In genomic region chr2:114099109-114099508, GRCm38 (mm10) we compare ENCODE assay signal across 21 mouse cellular contexts. TPM values are rescaled to one million over a fixed set of nuclear protein-coding genes. Genes with fewer than 3 reads are reported as not detected.
DNase-seq lines count a peak whose midpoint lies in the region; ATAC-seq lines count a peak whose summit lies in the region.
"Had no signal": no experiment of that assay in that cellular context is flagged by ENCODE, and none has a peak within 500 bp of the region (broad histone marks: within the 10 kb centered on the region; RNA-seq: fewer than 3 reads in every experiment).

No protein-coding gene starts in this region.

- H3K27ac ChIP-seq in liver, embryonic 16.5 days (ENCODE audit: low read length): no peak overlapping the region
- H3K27ac ChIP-seq in liver, embryonic 11.5 days (ENCODE audit: low read depth, low read length): no peak overlapping the region
- H3K27ac ChIP-seq: embryonic facial prominence, embryonic 13.5 days; forebrain, embryonic 13.5 days; hindbrain, embryonic 10.5 days; hindbrain, embryonic 14.5 days had no signal

- 78% methylated on average over 5 of the region's 5 CpGs for WGBS in liver, embryonic 16.5 days (ENCODE audit: insufficient replicate concordance)
- WGBS in liver, embryonic 11.5 days: 94% methylated on average over 5 of the region's 5 CpGs

- no peaks in the 10 kb centered on the region for H3K27me3 ChIP-seq in liver, embryonic 16.5 days (ENCODE audit: control insufficient read depth, insufficient read depth, low read depth, low read length)
- H3K27me3 ChIP-seq in liver, embryonic 11.5 days (replicated peaks; ENCODE audit: control insufficient read depth, insufficient read depth, low read length): no peaks in the 10 kb centered on the region
- H3K27me3 ChIP-seq: embryonic facial prominence, embryonic 13.5 days; forebrain, embryonic 13.5 days had no signal

- H3K4me1 ChIP-seq in liver, embryonic 16.5 days (ENCODE audit: control insufficient read depth, low read depth, low read length): peaks cover 2% of the 10 kb centered on the region
- H3K4me1 ChIP-seq in liver, embryonic 11.5 days (replicated peaks; ENCODE audit: control insufficient read depth, insufficient read depth, low read length): no peaks in the 10 kb centered on the region
- H3K4me1 ChIP-seq: embryonic facial prominence, embryonic 13.5 days; forebrain, embryonic 13.5 days; hindbrain, embryonic 10.5 days had no signal

- no peak overlapping the region for H3K4me3 ChIP-seq in liver, embryonic 16.5 days (ENCODE audit: low read depth, low read length)
- no peak overlapping the region for H3K4me3 ChIP-seq in liver, embryonic 11.5 days (ENCODE audit: low read depth, low read length)
- H3K4me3 ChIP-seq: embryonic facial prominence, embryonic 13.5 days; forebrain, embryonic 13.5 days; hindbrain, embryonic 10.5 days had no signal

- H3K36me3 ChIP-seq in liver, embryonic 16.5 days (ENCODE audit: control insufficient read depth, insufficient read depth): peaks cover 6% of the 10 kb centered on the region
- H3K36me3 ChIP-seq in liver, embryonic 11.5 days (ENCODE audit: control insufficient read depth, insufficient read depth, low read length): peaks cover 11% of the 10 kb centered on the region; the same call in 1 of the 2 replicates

- peak; percentile 30; the same call in 1 of the 2 replicates for ATAC-seq in liver, embryonic 16.5 days (ENCODE audit: low read depth)
- no peak for ATAC-seq in liver, embryonic 11.5 days (replicated peaks; ENCODE audit: low FRiP score)
- ATAC-seq: forebrain, embryonic 13.5 days; forebrain, postnatal 0 days had no signal

- H3K9ac ChIP-seq in liver, embryonic 16.5 days (ENCODE audit: low read depth, low read length): no peak overlapping the region
- H3K9ac ChIP-seq in liver, embryonic 11.5 days (ENCODE audit: low read depth, low read length): no peak overlapping the region
- H3K9ac ChIP-seq: embryonic facial prominence, embryonic 13.5 days; forebrain, embryonic 13.5 days; forebrain, postnatal 0 days; hindbrain, embryonic 14.5 days had no signal

- peak; percentile 8 to 49 for DNase-seq in adrenal gland, adult (ENCODE audit: inconsistent age in 2 of 2, low spot score in 1 of 2)
- no peak for DNase-seq in adrenal gland, adult 8-10 months
- DNase-seq in liver, embryonic 11.5 days (ENCODE audit: low spot score): no peak
- peak; percentile 30 for DNase-seq in gonadal fat pad, adult 2 months (ENCODE audit: low read depth)
- DNase-seq in thymus, postnatal 10 days (ENCODE audit: low spot score in 2 of 2): no peak
- no peak for DNase-seq in kidney, adult 9 months
- DNase-seq: adrenal gland, postnatal 25 days; cerebellum, adult 18-20 months; cerebellum, adult 9-11 months; cerebellum, postnatal 36 days; forebrain, postnatal 0 days; gastrocnemius, postnatal 14 days; heart, postnatal 14 days had no signal

- H3K9me3 ChIP-seq in liver, embryonic 16.5 days (replicated peaks; ENCODE audit: control insufficient read depth, low read length): no peaks in the 10 kb centered on the region
- no peaks in the 10 kb centered on the region for H3K9me3 ChIP-seq in liver, embryonic 11.5 days (ENCODE audit: control insufficient read depth, low read length)
- H3K9me3 ChIP-seq: embryonic facial prominence, embryonic 13.5 days; forebrain, embryonic 13.5 days; G1E; hindbrain, embryonic 10.5 days had no signal

- no peak overlapping the region for H3K4me2 ChIP-seq in liver, embryonic 16.5 days (ENCODE audit: low read depth, low read length)
- no peak overlapping the region for H3K4me2 ChIP-seq in liver, embryonic 11.5 days
- H3K4me2 ChIP-seq: embryonic facial prominence, embryonic 13.5 days; forebrain, embryonic 13.5 days; hindbrain, embryonic 14.5 days had no signal

RNA-seq across cellular contexts. Expression of gene Actc1, which starts 45.8 kb away (rescaled TPM):
- not detected for total RNA-seq in adrenal gland, adult 8-10 months (2022)
- 36.4 and 80.5 TPM in 2 replicates for polyA plus RNA-seq in liver, embryonic 16.5 days (2015; fragmentation: Nextera tagmentation; extraction: Ambion mirVana)
- 40.9 and 96.3 TPM in 2 replicates for polyA plus RNA-seq in liver, embryonic 11.5 days (2014; fragmentation: Nextera tagmentation; extraction: Ambion mirVana)
- 1.3 and 2.8 TPM in 2 replicates for polyA plus RNA-seq in gonadal fat pad, adult 2 months (2012; rRNA removed)
- total RNA-seq: adrenal gland, adult 18-20 months; adrenal gland, postnatal 25 days; G1E; granulocyte monocyte progenitor cell, adult 5-6 weeks had no signal
- polyA plus RNA-seq: G1E had no signal

Comparison
In these comparisons a context has a peak if more than half of its experiments do, and no peak if none do; other contexts are left out.
1. DNase-seq: peak in adrenal gland, adult (2 of 2) and gonadal fat pad, adult 2 months (single experiment); none in adrenal gland, adult 8-10 months (single experiment), liver, embryonic 11.5 days (single experiment), thymus, postnatal 10 days (0 of 2) and kidney, adult 9 months (single experiment).